Mouse (Mus musculus): ENCODE measurements around the gene Ms4a10. TPM values are rescaled to one million over a fixed set of nuclear protein-coding genes. Genes with fewer than 3 reads are reported as not detected.

Gene Ms4a10
- polyA plus RNA-seq, 1 experiment from 2014 or later: not detected

- H3K9ac ChIP-seq (ENCODE audit: low read depth, low read length): peak within 1 kb of the TSS; percentile 92
- ATAC-seq (replicated peaks; ENCODE audit: low FRiP score): peak; percentile 93
- DNase-seq (ENCODE audit: low spot score): peak; percentile 94
- H3K9me3 ChIP-seq (ENCODE audit: control insufficient read depth, low read length): no peaks in the 10 kb centered on the region
- WGBS: 0% methylated on average over 30 of the region's 30 CpGs
- peaks cover 22% of the 10 kb centered on the region for H3K4me1 ChIP-seq (replicated peaks; ENCODE audit: control insufficient read depth, insufficient read depth, low read length)
- H3K27me3 ChIP-seq (replicated peaks; ENCODE audit: control insufficient read depth, insufficient read depth, low read length): no peaks in the 10 kb centered on the region
- peak within 1 kb of the TSS; percentile 95 for H3K4me3 ChIP-seq (ENCODE audit: low read depth, low read length)
- H3K4me2 ChIP-seq: peak within 1 kb of the TSS; percentile 96
- peaks cover 17% of the 10 kb centered on the region for H3K36me3 ChIP-seq (ENCODE audit: control insufficient read depth, insufficient read depth, low read length)
- H3K27ac ChIP-seq (ENCODE audit: low read depth, low read length): peak within 1 kb of the TSS; percentile 64
Measured at GRCm38 (mm10) chr19:10949112-10949511, 25.4 kb downstream of the Ms4a10 start, which contains the start of gene Ccdc86. Gene Ccdc86, minus strand, starts transcription at chr19:10949266.

- under 1% methylated on average over 20 of the region's 20 CpGs for WGBS
- DNase-seq (ENCODE audit: low spot score) (peak; percentile 44), ATAC-seq (replicated peaks; ENCODE audit: low FRiP score) (peak; percentile 10; the same call in 1 of the 2 replicates)
- H3K9me3 ChIP-seq (ENCODE audit: control insufficient read depth, low read length): no peaks in the 10 kb centered on the region
- peak overlapping the region; percentile 95 for H3K4me3 ChIP-seq (ENCODE audit: low read depth, low read length)
- peak overlapping the region; percentile 96 for H3K4me2 ChIP-seq
- peaks cover 21% of the 10 kb centered on the region for H3K36me3 ChIP-seq (ENCODE audit: control insufficient read depth, insufficient read depth, low read length)
- peaks cover 22% of the 10 kb centered on the region for H3K4me1 ChIP-seq (replicated peaks; ENCODE audit: control insufficient read depth, insufficient read depth, low read length)
- peak overlapping the region; percentile 92 for H3K9ac ChIP-seq (ENCODE audit: low read depth, low read length)
- H3K27ac ChIP-seq (ENCODE audit: low read depth, low read length): peak overlapping the region; percentile 32; the same call in 1 of the 2 replicates
- no peaks in the 10 kb centered on the region for H3K27me3 ChIP-seq (replicated peaks; ENCODE audit: control insufficient read depth, insufficient read depth, low read length)
Measured at GRCm38 (mm10) chr19:10948416-10948815, 26.1 kb downstream of the Ms4a10 start.

- ATAC-seq (replicated peaks; ENCODE audit: low FRiP score) (no peak), DNase-seq (ENCODE audit: low spot score) (no peak)
- H3K27me3 ChIP-seq (replicated peaks; ENCODE audit: control insufficient read depth, insufficient read depth, low read length): no peaks in the 10 kb centered on the region
- H3K27ac ChIP-seq (ENCODE audit: low read depth, low read length): no peak overlapping the region
- H3K9ac ChIP-seq (ENCODE audit: low read depth, low read length): peak overlapping the region; percentile 92
- H3K4me1 ChIP-seq (replicated peaks; ENCODE audit: control insufficient read depth, insufficient read depth, low read length): peaks cover 22% of the 10 kb centered on the region
- peak overlapping the region; percentile 96 for H3K4me2 ChIP-seq
- 72% methylated on average over 5 of the region's 5 CpGs for WGBS
- peak overlapping the region; percentile 95 for H3K4me3 ChIP-seq (ENCODE audit: low read depth, low read length)
- H3K9me3 ChIP-seq (ENCODE audit: control insufficient read depth, low read length): no peaks in the 10 kb centered on the region
- H3K36me3 ChIP-seq (ENCODE audit: control insufficient read depth, insufficient read depth, low read length): peaks cover 23% of the 10 kb centered on the region
Measured at GRCm38 (mm10) chr19:10947219-10947618, 27.3 kb downstream of the Ms4a10 start.

- Histone ChIP-seq H3K27ac (ENCODE audit: low read depth, low read length) (no peak overlapping the region), H3K27me3 (replicated peaks; ENCODE audit: control insufficient read depth, insufficient read depth, low read length) (no peaks in the 10 kb centered on the region), H3K9ac (ENCODE audit: low read depth, low read length) (peak overlapping the region; percentile 92), H3K4me2 (peak overlapping the region; percentile 96), H3K4me1 (replicated peaks; ENCODE audit: control insufficient read depth, insufficient read depth, low read length) (peaks cover 20% of the 10 kb centered on the region), H3K36me3 (ENCODE audit: control insufficient read depth, insufficient read depth, low read length) (peaks cover 23% of the 10 kb centered on the region), H3K9me3 (ENCODE audit: control insufficient read depth, low read length) (no peaks in the 10 kb centered on the region), H3K4me3 (ENCODE audit: low read depth, low read length) (peak overlapping the region; percentile 95)
- DNase-seq (ENCODE audit: low spot score): no peak
- WGBS: 74% methylated on average over 3 of the region's 3 CpGs
- ATAC-seq (replicated peaks; ENCODE audit: low FRiP score): no peak
Measured at GRCm38 (mm10) chr19:10946506-10946905, 28.0 kb downstream of the Ms4a10 start.

GRCm38 (mm10) chr19:10943955-10944354, 30.5 kb downstream of the Ms4a10 start:
- Histone ChIP-seq H3K4me2 (no peak overlapping the region), H3K27me3 (replicated peaks; ENCODE audit: control insufficient read depth, insufficient read depth, low read length) (no peaks in the 10 kb centered on the region), H3K9me3 (ENCODE audit: control insufficient read depth, low read length) (no peaks in the 10 kb centered on the region), H3K4me3 (ENCODE audit: low read depth, low read length) (no peak overlapping the region), H3K4me1 (replicated peaks; ENCODE audit: control insufficient read depth, insufficient read depth, low read length) (peaks cover 29% of the 10 kb centered on the region), H3K27ac (ENCODE audit: low read depth, low read length) (no peak overlapping the region), H3K9ac (ENCODE audit: low read depth, low read length) (no peak overlapping the region), H3K36me3 (ENCODE audit: control insufficient read depth, insufficient read depth, low read length) (peaks cover 23% of the 10 kb centered on the region)
- ATAC-seq (replicated peaks; ENCODE audit: low FRiP score) (no peak), DNase-seq (ENCODE audit: low spot score) (no peak)
- 76% methylated on average over 3 of the region's 3 CpGs for WGBS

GRCm38 (mm10) chr19:10940801-10941457, 33.5 kb downstream of the Ms4a10 start:
- peaks cover 26% of the 10 kb centered on the region for H3K4me1 ChIP-seq (replicated peaks; ENCODE audit: control insufficient read depth, insufficient read depth, low read length)
- ATAC-seq (replicated peaks; ENCODE audit: low FRiP score): peak; percentile 48
- H3K4me2 ChIP-seq: peak overlapping the region; percentile 79
- peak; percentile 59 for DNase-seq (ENCODE audit: low spot score)
- H3K27ac ChIP-seq (ENCODE audit: low read depth, low read length): no peak overlapping the region
- no peaks in the 10 kb centered on the region for H3K9me3 ChIP-seq (ENCODE audit: control insufficient read depth, low read length)
- peak overlapping the region; percentile 40 for H3K4me3 ChIP-seq (ENCODE audit: low read depth, low read length)
- no peaks in the 10 kb centered on the region for H3K27me3 ChIP-seq (replicated peaks; ENCODE audit: control insufficient read depth, insufficient read depth, low read length)
- peaks cover 17% of the 10 kb centered on the region for H3K36me3 ChIP-seq (ENCODE audit: control insufficient read depth, insufficient read depth, low read length)
- H3K9ac ChIP-seq (ENCODE audit: low read depth, low read length): peak overlapping the region; percentile 64
- 7% methylated on average over 40 of the region's 40 CpGs for WGBS

- Histone ChIP-seq H3K36me3 (ENCODE audit: control insufficient read depth, insufficient read depth, low read length) (peaks cover 16% of the 10 kb centered on the region), H3K4me3 (ENCODE audit: low read depth, low read length) (peak overlapping the region; percentile 40), H3K4me1 (replicated peaks; ENCODE audit: control insufficient read depth, insufficient read depth, low read length) (peaks cover 26% of the 10 kb centered on the region), H3K9ac (ENCODE audit: low read depth, low read length) (peak overlapping the region; percentile 64), H3K27ac (ENCODE audit: low read depth, low read length) (no peak overlapping the region), H3K9me3 (ENCODE audit: control insufficient read depth, low read length) (peaks cover 3% of the 10 kb centered on the region; the same call in 1 of the 2 replicates), H3K4me2 (peak overlapping the region; percentile 79), H3K27me3 (replicated peaks; ENCODE audit: control insufficient read depth, insufficient read depth, low read length) (no peaks in the 10 kb centered on the region)
- whole genome bisulfite sequencing: 21% methylated on average over 37 of the region's 37 CpGs
- ATAC-seq (replicated peaks; ENCODE audit: low FRiP score) (peak; percentile 81), DNase-seq (ENCODE audit: low spot score) (peak; percentile 83)
Measured at GRCm38 (mm10) chr19:10940097-10940800, 34.2 kb downstream of the Ms4a10 start.

- DNase-seq (ENCODE audit: low spot score) (no peak), ATAC-seq (replicated peaks; ENCODE audit: low FRiP score) (no peak)
- Histone ChIP-seq H3K36me3 (ENCODE audit: control insufficient read depth, insufficient read depth, low read length) (peaks cover 5% of the 10 kb centered on the region; the same call in 1 of the 2 replicates), H3K9ac (ENCODE audit: low read depth, low read length) (no peak overlapping the region), H3K4me3 (ENCODE audit: low read depth, low read length) (no peak overlapping the region), H3K9me3 (ENCODE audit: control insufficient read depth, low read length) (peaks cover 3% of the 10 kb centered on the region; the same call in 1 of the 2 replicates), H3K4me1 (replicated peaks; ENCODE audit: control insufficient read depth, insufficient read depth, low read length) (peaks cover 26% of the 10 kb centered on the region), H3K27ac (ENCODE audit: low read depth, low read length) (no peak overlapping the region), H3K27me3 (replicated peaks; ENCODE audit: control insufficient read depth, insufficient read depth, low read length) (no peaks in the 10 kb centered on the region), H3K4me2 (no peak overlapping the region)
- WGBS: 13% methylated on average over 3 of the region's 3 CpGs
Measured at GRCm38 (mm10) chr19:10938771-10939170, 35.7 kb downstream of the Ms4a10 start.

Measured in liver, embryonic 11.5 days (tissue).